Mouse (Mus musculus) heart, postnatal 0 days (tissue): ENCODE results near the gene Fgd4.

Source experiments
- CTCF ChIP-seq: IDR thresholded peaks from 2 replicates; pipeline ENCODE4 v1.5.1; 2016; ENCODE audit warnings: antibody characterized with exemption, control low read depth, low read depth
- EP300 ChIP-seq: IDR thresholded peaks from 2 replicates; pipeline ENCODE4 v1.6.1; 2016; ENCODE audit warnings: antibody characterized with exemption, low read depth

DNA sequence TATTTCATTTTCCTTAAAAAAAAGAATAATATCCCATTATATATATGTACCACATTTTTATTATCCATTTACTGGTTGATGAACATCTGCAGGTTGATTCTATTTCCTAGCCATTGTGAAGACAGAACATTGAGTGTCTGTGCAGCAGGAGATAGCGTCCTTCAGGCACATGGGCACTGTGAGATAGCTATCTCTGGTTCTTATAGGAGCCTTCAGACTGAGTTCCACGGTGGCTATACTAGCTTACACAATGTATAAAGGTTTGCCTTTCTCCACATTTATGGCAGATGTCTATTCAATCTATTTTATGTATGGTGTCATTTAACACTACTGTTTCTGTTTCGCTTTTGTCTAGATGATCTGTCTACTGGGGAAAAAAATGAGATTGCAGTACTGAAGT is 98.9 kb downstream of the Fgd4 start:
- TF ChIP-seq EP300 (no peak), CTCF (no peak)
